24 mouse cellular contexts compared by ENCODE assay signal in genomic region chr14:77214848-77215247, GRCm38 (mm10). TPM values are rescaled to one million over a fixed set of nuclear protein-coding genes. Genes with fewer than 3 reads are reported as not detected.
DNase-seq lines count a peak whose midpoint lies in the region; ATAC-seq lines count a peak whose summit lies in the region.
"Had no signal": no experiment of that assay in that cellular context is flagged by ENCODE, and none has a peak within 500 bp of the region (broad histone marks: within the 10 kb centered on the region; RNA-seq: fewer than 3 reads in every experiment).

No protein-coding gene starts in this region.

- no peaks in the 10 kb centered on the region for H3K9me3 ChIP-seq in neural tube, embryonic 15.5 days (replicated peaks)
- H3K9me3 ChIP-seq: embryonic facial prominence, embryonic 13.5 days; forebrain, embryonic 10.5 days; heart, embryonic 15.5 days; hindbrain, embryonic 10.5 days; limb, embryonic 10.5 days; neural tube, embryonic 12.5 days; stomach, embryonic 15.5 days had no signal

- H3K36me3 ChIP-seq in neural tube, embryonic 15.5 days = no peaks in the 10 kb centered on the region
- H3K36me3 ChIP-seq: embryonic facial prominence, embryonic 13.5 days; forebrain, embryonic 10.5 days; G1E; heart, embryonic 15.5 days; hindbrain, embryonic 10.5 days; limb, embryonic 10.5 days; neural tube, embryonic 12.5 days; stomach, embryonic 15.5 days had no signal

- H3K4me2 ChIP-seq in neural tube, embryonic 15.5 days = no peak overlapping the region
- H3K4me2 ChIP-seq: embryonic facial prominence, embryonic 13.5 days; heart, embryonic 15.5 days; liver, embryonic 11.5 days; lung, embryonic 14.5 days; midbrain, embryonic 11.5 days; neural tube, embryonic 12.5 days; stomach, embryonic 15.5 days had no signal

- DNase-seq in frontal cortex, postnatal 36 days (ENCODE audit: low spot score in 2 of 2) = peak; percentile 34 to 63
- no peak for DNase-seq in frontal cortex, postnatal 10 days (ENCODE audit: low spot score in 2 of 2)
- peak; percentile 60 for DNase-seq in right cerebral cortex, adult 18-20 months
- DNase-seq in right cerebral cortex, postnatal 4 days = no peak
- DNase-seq in left cerebral cortex, adult 9 months (ENCODE audit: low spot score in 2 of 2) = peak; percentile 26 to 51
- no peak for DNase-seq in kidney, postnatal 14 days
- DNase-seq: cerebellum, adult 11 months; gastrocnemius, adult 2 months; kidney, adult 2 months; kidney, postnatal 25 days; lung, embryonic 14.5 days; spleen, adult 18-20 months had no signal

- no peak overlapping the region for H3K9ac ChIP-seq in neural tube, embryonic 15.5 days (replicated peaks)
- H3K9ac ChIP-seq: embryonic facial prominence, embryonic 13.5 days; heart, embryonic 15.5 days; lung, embryonic 14.5 days; neural tube, embryonic 12.5 days; stomach, embryonic 15.5 days had no signal

- H3K4me1 ChIP-seq in neural tube, embryonic 15.5 days = peaks cover 12% of the 10 kb centered on the region
- H3K4me1 ChIP-seq: forebrain, embryonic 10.5 days; heart, embryonic 15.5 days; limb, embryonic 10.5 days; neural tube, embryonic 12.5 days; stomach, embryonic 15.5 days had no signal

- ATAC-seq in neural tube, embryonic 15.5 days (ENCODE audit: low FRiP score) = no peak

- no peaks in the 10 kb centered on the region for H3K27me3 ChIP-seq in neural tube, embryonic 15.5 days (replicated peaks)
- H3K27me3 ChIP-seq: embryonic facial prominence, embryonic 13.5 days; heart, embryonic 15.5 days; neural tube, embryonic 12.5 days; stomach, embryonic 15.5 days had no signal

- no peak overlapping the region for H3K27ac ChIP-seq in neural tube, embryonic 15.5 days (replicated peaks)
- H3K27ac ChIP-seq: embryonic facial prominence, embryonic 13.5 days; forebrain, embryonic 10.5 days; gastrocnemius, adult 2 months; heart, embryonic 15.5 days; hindbrain, embryonic 10.5 days; limb, embryonic 10.5 days; macrophage; neural tube, embryonic 12.5 days; stomach, embryonic 15.5 days had no signal

- H3K4me3 ChIP-seq in neural tube, embryonic 15.5 days (replicated peaks) = no peak overlapping the region
- H3K4me3 ChIP-seq: embryonic facial prominence, embryonic 13.5 days; forebrain, embryonic 10.5 days; gastrocnemius, adult 2 months; heart, embryonic 15.5 days; hindbrain, embryonic 10.5 days; limb, embryonic 10.5 days; neural tube, embryonic 12.5 days; stomach, embryonic 15.5 days had no signal

- 82% methylated on average over 6 of the region's 6 CpGs for WGBS in neural tube, embryonic 15.5 days

RNA-seq across cellular contexts. Expression of gene Enox1, which starts 58.3 kb away (rescaled TPM):
- 36.7 and 45.0 TPM in 2 replicates for polyA plus RNA-seq in neural tube, embryonic 15.5 days (2015; fragmentation: Nextera tagmentation; extraction: Ambion mirVana)
- polyA plus RNA-seq: G1E, macrophage had no signal

Comparison
In these comparisons a context has a peak if more than half of its experiments do, and no peak if none do; other contexts are left out.
1. DNase-seq: peak in frontal cortex, postnatal 36 days (2 of 2), right cerebral cortex, adult 18-20 months (single experiment) and left cerebral cortex, adult 9 months (2 of 2); none in frontal cortex, postnatal 10 days (0 of 2), right cerebral cortex, postnatal 4 days (single experiment) and kidney, postnatal 14 days (single experiment).